ENCODE assay signal across 8 mouse cellular contexts in genomic region chrX:162643091-162643788, GRCm38 (mm10). TPM values are rescaled to one million over a fixed set of nuclear protein-coding genes. Genes with fewer than 3 reads are reported as not detected.
A peak's percentile ranks its signal among the peaks of the same experiment; 100 is the strongest.
DNase-seq lines count a peak whose midpoint lies in the region; ATAC-seq lines count a peak whose summit lies in the region.

TSS of gene Reps2 (minus strand) at chrX:162643649.

- WGBS in intestine, embryonic 15.5 days = 14% methylated on average over 54 of the region's 61 CpGs

- no peaks in the 10 kb centered on the region for H3K4me1 ChIP-seq in intestine, embryonic 15.5 days (replicated peaks)

- no peaks in the 10 kb centered on the region for H3K9me3 ChIP-seq in intestine, embryonic 15.5 days

- no peaks in the 10 kb centered on the region for H3K36me3 ChIP-seq in intestine, embryonic 15.5 days

- H3K27me3 ChIP-seq in intestine, embryonic 15.5 days (replicated peaks) = no peaks in the 10 kb centered on the region

- no peak within 1 kb of the TSS for H3K27ac ChIP-seq in intestine, embryonic 15.5 days

- H3K4me3 ChIP-seq in intestine, embryonic 15.5 days (replicated peaks) = peak within 1 kb of the TSS; percentile 57

- peak; percentile 99 for ATAC-seq in intestine, embryonic 15.5 days
- ATAC-seq in megakaryocyte progenitor cell, adult 5-6 weeks (replicated peaks; ENCODE audit: poor library complexity) = peak; percentile 86

- peak within 1 kb of the TSS; percentile 88 for H3K4me2 ChIP-seq in intestine, embryonic 15.5 days (replicated peaks)

- peak within 1 kb of the TSS; percentile 46 for H3K9ac ChIP-seq in intestine, embryonic 15.5 days

- peak; percentile 84 for DNase-seq in adrenal gland, postnatal 14 days
- peak; percentile 90 for DNase-seq in embryo, embryonic 11 days
- peak; percentile 73 for DNase-seq in gastrocnemius, postnatal 25 days
- DNase-seq in left cerebral cortex, postnatal 14 days (ENCODE audit: low spot score in 2 of 2) = peak; percentile 50 to 77
- peak; percentile 62 to 75 for DNase-seq in right cerebral cortex, postnatal 36 days (ENCODE audit: low spot score in 2 of 2)
- DNase-seq in urinary bladder, postnatal 4 days (ENCODE audit: low spot score in 2 of 2) = peak; percentile 75 to 82

- intact Hi-C loops in left cerebral cortex, postnatal 14 days (cut with DNase I) = loop anchor here (10.0 kb wide), 1 partner anchor 88 kb away; no protein-coding TSS in a partner anchor

RNA-seq across cellular contexts. Expression of gene Reps2, which starts in this region (rescaled TPM):
- 2.6 and 3.8 TPM in 2 replicates for total RNA-seq in adrenal gland, postnatal 14 days (2021)
- 1 to 10 TPM; 1.4 to 2.4 TPM for total RNA-seq in gastrocnemius, postnatal 25 days (2021)
- 0.48 and 0.62 TPM in 2 replicates for polyA plus RNA-seq in intestine, embryonic 15.5 days (2015; fragmentation: Nextera tagmentation; extraction: Ambion mirVana)
- 100 to 1,000 TPM; 109 to 123 TPM for total RNA-seq in left cerebral cortex, postnatal 14 days (2021)
- 2.0 and 2.5 TPM in 2 replicates for total RNA-seq in megakaryocyte progenitor cell, adult 5-6 weeks (2015)
- total RNA-seq in megakaryocyte progenitor cell, adult 5-6 weeks (2017) = 0.71 and 1.3 TPM in 2 replicates

Comparison
In these comparisons a context has a peak if more than half of its experiments do, and no peak if none do; other contexts are left out.
1. RNA of gene Reps2 (total RNA-seq): 109 to 123 TPM in left cerebral cortex, postnatal 14 days; 2.6 to 3.8 TPM in adrenal gland, postnatal 14 days, 0.71 to 2.5 TPM in megakaryocyte progenitor cell, adult 5-6 weeks and 1.4 to 2.4 TPM in gastrocnemius, postnatal 25 days; every median in the first group is over 10 times any median in the second.
2. Peak in ATAC-seq, H3K4me3 ChIP-seq, H3K9ac ChIP-seq and H3K4me2 ChIP-seq in intestine, embryonic 15.5 days; RNA of the gene not detected or under 1 TPM.
3. Peak in every context shown above with its lines, with median percentiles within 50 percentile points of each other: DNase-seq.